Mouse (Mus musculus): Measurements from ENCODE around the gene Abcc6.

Gene Abcc6

GRCm38 (mm10) chr7:46030145-46030488 lies at the start of gene Abcc6:
TSS of gene Abcc6 (minus strand) at chr7:46030302.
- no peak for DNase-seq (ENCODE audit: low read depth, low spot score)

- no peak for DNase-seq (ENCODE audit: low read depth, low spot score)
Measured at GRCm38 (mm10) chr7:46077675-46078074, 47.6 kb upstream of the Abcc6 start.

GRCm38 (mm10) chr7:46076844-46077243 lies 46.7 kb upstream of the Abcc6 start:
- DNase-seq (ENCODE audit: low read depth, low spot score), result no peak

GRCm38 (mm10) chr7:46068831-46069230 lies 38.7 kb upstream of the Abcc6 start:
- no peak for DNase-seq (ENCODE audit: low read depth, low spot score)

GRCm38 (mm10) chr7:46063296-46063695 lies 33.2 kb upstream of the Abcc6 start:
- no peak for DNase-seq (ENCODE audit: low read depth, low spot score)

GRCm38 (mm10) chr7:46061614-46062013 lies 31.5 kb upstream of the Abcc6 start:
- no peak for DNase-seq (ENCODE audit: low read depth, low spot score)

- DNase-seq (ENCODE audit: low read depth, low spot score), result no peak
Measured at GRCm38 (mm10) chr7:46060688-46061087, 30.6 kb upstream of the Abcc6 start.

- no peak for DNase-seq (ENCODE audit: low read depth, low spot score)
Measured at GRCm38 (mm10) chr7:46058882-46059281, 28.8 kb upstream of the Abcc6 start.

GRCm38 (mm10) chr7:46053566-46053965 lies 23.5 kb upstream of the Abcc6 start:
- DNase-seq (ENCODE audit: low read depth, low spot score), result no peak

- no peak for DNase-seq (ENCODE audit: low read depth, low spot score)
Measured at GRCm38 (mm10) chr7:46052161-46052821, 22.2 kb upstream of the Abcc6 start.

GRCm38 (mm10) chr7:46049981-46050380 lies 19.9 kb upstream of the Abcc6 start:
- DNase-seq (ENCODE audit: low read depth, low spot score), result no peak

GRCm38 (mm10) chr7:46047873-46048562 lies 17.9 kb upstream of the Abcc6 start:
- DNase-seq (ENCODE audit: low read depth, low spot score), result no peak

- no peak for DNase-seq (ENCODE audit: low read depth, low spot score)
Measured at GRCm38 (mm10) chr7:46045882-46046281, 15.8 kb upstream of the Abcc6 start.

GRCm38 (mm10) chr7:46044106-46044505 lies 14.0 kb upstream of the Abcc6 start:
- DNase-seq (ENCODE audit: low read depth, low spot score), result no peak

GRCm38 (mm10) chr7:46039873-46040272 lies 9.8 kb upstream of the Abcc6 start:
- no peak for DNase-seq (ENCODE audit: low read depth, low spot score)

GRCm38 (mm10) chr7:46037433-46037832 lies 7.3 kb upstream of the Abcc6 start:
- no peak for DNase-seq (ENCODE audit: low read depth, low spot score)

GRCm38 (mm10) chr7:46035468-46035867 lies 5.4 kb upstream of the Abcc6 start:
- no peak for DNase-seq (ENCODE audit: low read depth, low spot score)

GRCm38 (mm10) chr7:46034991-46035390 lies 4.9 kb upstream of the Abcc6 start:
- DNase-seq (ENCODE audit: low read depth, low spot score), result no peak

GRCm38 (mm10) chr7:46033870-46034337 lies 3.8 kb upstream of the Abcc6 start:
- DNase-seq (ENCODE audit: low read depth, low spot score), result no peak

- DNase-seq (ENCODE audit: low read depth, low spot score), result peak; percentile 96
Measured at GRCm38 (mm10) chr7:46033109-46033869, 3.2 kb upstream of the Abcc6 start, which contains the start of gene Nomo1. TSS of gene Nomo1 (plus strand) at chr7:46033698.

GRCm38 (mm10) chr7:46031075-46031474 lies 973 bp upstream of the Abcc6 start:
- DNase-seq (ENCODE audit: low read depth, low spot score), result no peak

Measured in R1 (cell line).